Mouse (Mus musculus) E14TG2a.4 (cell line): ENCODE results near the gene Gm28374.

ENCODE experiments used
- CTCF ChIP-seq: conservative IDR thresholded peaks from 2 replicates; pipeline ENCODE4 v1.5.1; 2014; ENCODE audit warnings: low read length
- NANOG ChIP-seq: IDR thresholded peaks from 2 replicates; pipeline ENCODE4 v1.6.1; 2014; ENCODE audit warnings: borderline replicate concordance, low read length, mixed read lengths
- POU5F1 ChIP-seq: IDR thresholded peaks from 2 replicates; pipeline ENCODE4 v1.6.1; 2014; ENCODE audit warnings: low read length, borderline replicate concordance

- no peak for TF ChIP-seq POU5F1
- TF ChIP-seq CTCF: no peak
- TF ChIP-seq NANOG: no peak
These were observed 33.2 kb downstream of the Gm28374 start for GRCm38 (mm10) chr19:6048681-6049410.
